Mouse (Mus musculus): ENCODE measurements at regions not wholly inside any gene's neighbourhood (a gene's known extent, or its start where the extent isn't known, plus 50 kb on each side); places are given as distances from the start of the nearest gene placed in this dataset.
A peak's percentile ranks its signal among the peaks of the same experiment; 100 is the strongest.

DNA sequence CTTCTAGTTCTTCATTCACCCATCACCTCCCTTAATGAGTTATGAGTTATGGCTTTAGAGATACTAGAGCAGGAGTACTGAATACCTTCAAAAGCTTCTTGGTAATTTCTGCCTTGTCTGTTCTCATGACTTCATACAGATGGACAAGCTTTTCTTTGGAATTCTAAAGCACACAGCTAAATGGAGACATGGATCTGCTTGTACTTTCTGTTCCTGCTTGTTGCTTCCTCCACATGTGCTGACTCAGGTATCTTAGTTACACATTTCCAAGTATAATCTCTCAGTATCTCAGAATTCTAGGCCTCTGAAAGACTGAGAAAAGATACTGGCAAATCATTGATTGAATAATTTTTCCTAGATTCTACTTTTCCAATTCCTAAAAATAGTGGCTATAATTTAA lies 694.3 kb upstream of the Fat3 start:
- Histone ChIP-seq H3K9me3 (ENCODE audit: control insufficient read depth, low read length) (no peaks in the 10 kb centered on the region), H3K4me3 (ENCODE audit: low read depth, low read length) (no peak overlapping the region), H3K4me2 (ENCODE audit: low read depth, low read length) (no peak overlapping the region), H3K36me3 (ENCODE audit: control insufficient read depth, insufficient read depth, low read length) (no peaks in the 10 kb centered on the region), H3K9ac (ENCODE audit: low read depth, low read length) (no peak overlapping the region), H3K27ac (replicated peaks; ENCODE audit: low read depth, low read length) (no peak overlapping the region), H3K4me1 (ENCODE audit: control insufficient read depth, insufficient read depth, low read length) (no peaks in the 10 kb centered on the region), H3K27me3 (replicated peaks; ENCODE audit: control insufficient read depth, insufficient read depth, low read length) (no peaks in the 10 kb centered on the region)
- DNase-seq (ENCODE audit: low spot score): no peak
- ATAC-seq (ENCODE audit: low read depth): no peak

GRCm38 (mm10) chr9:17189552-17189951 lies 688.5 kb upstream of the Fat3 start:
- Histone ChIP-seq H3K4me1 (ENCODE audit: control insufficient read depth, insufficient read depth, low read length) (no peaks in the 10 kb centered on the region), H3K27ac (replicated peaks; ENCODE audit: low read depth, low read length) (no peak overlapping the region), H3K9ac (ENCODE audit: low read depth, low read length) (no peak overlapping the region), H3K27me3 (replicated peaks; ENCODE audit: control insufficient read depth, insufficient read depth, low read length) (no peaks in the 10 kb centered on the region), H3K9me3 (ENCODE audit: control insufficient read depth, low read length) (no peaks in the 10 kb centered on the region), H3K36me3 (ENCODE audit: control insufficient read depth, insufficient read depth, low read length) (no peaks in the 10 kb centered on the region), H3K4me3 (ENCODE audit: low read depth, low read length) (no peak overlapping the region), H3K4me2 (ENCODE audit: low read depth, low read length) (no peak overlapping the region)
- ATAC-seq (ENCODE audit: low read depth): no peak
- 77% methylated on average over 2 of the region's 2 CpGs for WGBS
- peak; percentile 8 for DNase-seq (ENCODE audit: low spot score)

GRCm38 (mm10) chr9:17168193-17168592 lies 667.1 kb upstream of the Fat3 start:
- DNase-seq (ENCODE audit: low spot score): no peak
- no peak overlapping the region for H3K4me2 ChIP-seq (ENCODE audit: low read depth, low read length)
- ATAC-seq (ENCODE audit: low read depth): no peak
- H3K27me3 ChIP-seq (replicated peaks; ENCODE audit: control insufficient read depth, insufficient read depth, low read length): no peaks in the 10 kb centered on the region
- no peaks in the 10 kb centered on the region for H3K36me3 ChIP-seq (ENCODE audit: control insufficient read depth, insufficient read depth, low read length)
- H3K4me3 ChIP-seq (ENCODE audit: low read depth, low read length): no peak overlapping the region
- no peak overlapping the region for H3K27ac ChIP-seq (replicated peaks; ENCODE audit: low read depth, low read length)
- H3K9ac ChIP-seq (ENCODE audit: low read depth, low read length): no peak overlapping the region
- WGBS: 83% methylated on average over 1 of the region's 1 CpGs
- H3K4me1 ChIP-seq (ENCODE audit: control insufficient read depth, insufficient read depth, low read length): no peaks in the 10 kb centered on the region
- no peaks in the 10 kb centered on the region for H3K9me3 ChIP-seq (ENCODE audit: control insufficient read depth, low read length)

GRCm38 (mm10) chr9:17166331-17166730 lies 665.2 kb upstream of the Fat3 start:
- WGBS: 58% methylated on average over 1 of the region's 1 CpGs
- no peak overlapping the region for H3K27ac ChIP-seq (replicated peaks; ENCODE audit: low read depth, low read length)
- no peaks in the 10 kb centered on the region for H3K27me3 ChIP-seq (replicated peaks; ENCODE audit: control insufficient read depth, insufficient read depth, low read length)
- H3K9me3 ChIP-seq (ENCODE audit: control insufficient read depth, low read length): no peaks in the 10 kb centered on the region
- DNase-seq (ENCODE audit: low spot score): no peak
- H3K4me2 ChIP-seq (ENCODE audit: low read depth, low read length): no peak overlapping the region
- no peak overlapping the region for H3K4me3 ChIP-seq (ENCODE audit: low read depth, low read length)
- H3K36me3 ChIP-seq (ENCODE audit: control insufficient read depth, insufficient read depth, low read length): no peaks in the 10 kb centered on the region
- H3K9ac ChIP-seq (ENCODE audit: low read depth, low read length): no peak overlapping the region
- no peak for ATAC-seq (ENCODE audit: low read depth)
- no peaks in the 10 kb centered on the region for H3K4me1 ChIP-seq (ENCODE audit: control insufficient read depth, insufficient read depth, low read length)

DNA sequence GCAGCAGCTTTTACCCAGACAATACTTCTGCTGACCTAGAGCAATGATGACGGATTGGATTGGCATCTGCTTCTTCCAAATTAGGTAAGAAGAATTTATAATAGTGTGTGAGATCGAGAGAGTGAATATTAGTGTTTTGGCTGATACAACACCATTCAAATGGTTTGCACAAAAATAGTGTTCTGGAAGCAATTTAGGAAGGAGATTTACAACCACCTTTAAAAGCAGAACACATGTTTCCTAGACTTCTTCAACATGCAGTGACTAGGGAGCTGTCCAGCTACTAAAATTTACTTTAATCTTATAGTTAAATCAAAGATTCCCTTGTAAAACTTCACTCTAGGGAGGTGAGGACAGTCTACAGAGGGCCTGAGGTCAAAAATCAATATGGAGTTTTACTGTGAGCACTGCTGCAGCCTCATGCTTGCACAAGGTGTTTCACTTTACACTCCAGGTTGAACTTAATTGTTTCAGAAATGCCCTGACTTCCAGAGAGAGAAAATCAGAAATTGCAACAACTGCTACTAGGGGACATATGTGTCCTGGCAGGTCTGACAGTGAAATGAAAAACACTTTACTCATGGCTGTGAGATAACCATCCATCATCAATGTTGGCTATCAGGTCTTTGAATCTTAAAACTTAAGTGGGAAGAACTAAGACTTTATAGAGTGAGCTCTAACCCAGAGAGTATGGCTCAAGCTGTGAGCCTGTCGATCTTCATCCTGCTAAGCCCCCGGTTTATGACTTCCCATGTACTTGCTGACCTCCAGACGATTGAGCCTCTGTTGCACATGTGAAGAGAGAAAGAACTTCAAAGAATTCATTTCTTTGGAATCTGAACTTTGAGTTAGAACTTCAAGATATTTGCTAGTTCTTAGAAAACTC lies 657.6 kb upstream of the Fat3 start:
- no peaks in the 10 kb centered on the region for H3K27me3 ChIP-seq (replicated peaks; ENCODE audit: control insufficient read depth, insufficient read depth, low read length)
- 55% methylated on average over 5 of the region's 5 CpGs for WGBS
- H3K27ac ChIP-seq (replicated peaks; ENCODE audit: low read depth, low read length): no peak overlapping the region
- no peak overlapping the region for H3K4me2 ChIP-seq (ENCODE audit: low read depth, low read length)
- DNase-seq (ENCODE audit: low spot score) (peak; percentile 13), ATAC-seq (ENCODE audit: low read depth) (no peak)
- no peaks in the 10 kb centered on the region for H3K36me3 ChIP-seq (ENCODE audit: control insufficient read depth, insufficient read depth, low read length)
- H3K4me1 ChIP-seq (ENCODE audit: control insufficient read depth, insufficient read depth, low read length): no peaks in the 10 kb centered on the region
- no peak overlapping the region for H3K4me3 ChIP-seq (ENCODE audit: low read depth, low read length)
- H3K9me3 ChIP-seq (ENCODE audit: control insufficient read depth, low read length): no peaks in the 10 kb centered on the region
- no peak overlapping the region for H3K9ac ChIP-seq (ENCODE audit: low read depth, low read length)

GRCm38 (mm10) chr9:17152369-17152768 lies 651.3 kb upstream of the Fat3 start:
- no peak overlapping the region for H3K4me3 ChIP-seq (ENCODE audit: low read depth, low read length)
- H3K9me3 ChIP-seq (ENCODE audit: control insufficient read depth, low read length): no peaks in the 10 kb centered on the region
- no peaks in the 10 kb centered on the region for H3K36me3 ChIP-seq (ENCODE audit: control insufficient read depth, insufficient read depth, low read length)
- H3K27ac ChIP-seq (replicated peaks; ENCODE audit: low read depth, low read length): no peak overlapping the region
- H3K4me2 ChIP-seq (ENCODE audit: low read depth, low read length): no peak overlapping the region
- no peak overlapping the region for H3K9ac ChIP-seq (ENCODE audit: low read depth, low read length)
- ATAC-seq (ENCODE audit: low read depth) (no peak), DNase-seq (ENCODE audit: low spot score) (peak; percentile 14)
- 69% methylated on average over 1 of the region's 1 CpGs for WGBS
- no peaks in the 10 kb centered on the region for H3K27me3 ChIP-seq (replicated peaks; ENCODE audit: control insufficient read depth, insufficient read depth, low read length)
- H3K4me1 ChIP-seq (ENCODE audit: control insufficient read depth, insufficient read depth, low read length): no peaks in the 10 kb centered on the region

- Histone ChIP-seq H3K4me2 (ENCODE audit: low read depth, low read length) (no peak overlapping the region), H3K4me3 (ENCODE audit: low read depth, low read length) (no peak overlapping the region), H3K27ac (replicated peaks; ENCODE audit: low read depth, low read length) (no peak overlapping the region), H3K9me3 (ENCODE audit: control insufficient read depth, low read length) (no peaks in the 10 kb centered on the region), H3K36me3 (ENCODE audit: control insufficient read depth, insufficient read depth, low read length) (no peaks in the 10 kb centered on the region), H3K27me3 (replicated peaks; ENCODE audit: control insufficient read depth, insufficient read depth, low read length) (no peaks in the 10 kb centered on the region), H3K9ac (ENCODE audit: low read depth, low read length) (no peak overlapping the region), H3K4me1 (ENCODE audit: control insufficient read depth, insufficient read depth, low read length) (no peaks in the 10 kb centered on the region)
- 40% methylated on average over 2 of the region's 2 CpGs for WGBS
- DNase-seq (ENCODE audit: low spot score) (no peak), ATAC-seq (ENCODE audit: low read depth) (no peak)
Measured at GRCm38 (mm10) chr9:17149424-17149823, 648.3 kb upstream of the Fat3 start.
